Mouse (Mus musculus): ENCODE measurements around the gene Pex19. TPM values are rescaled to one million over a fixed set of nuclear protein-coding genes. Genes with fewer than 3 reads are reported as not detected.

Pex19 gene
- polyA plus RNA-seq, 1 experiment from 2014 or later: 156 TPM

GRCm38 (mm10) chr1:172143570-172143969 is 17.0 kb downstream of the Pex19 start:
- Histone ChIP-seq H3K9ac (replicated peaks; ENCODE audit: low read length) (no peak overlapping the region), H3K4me3 (replicated peaks; ENCODE audit: low read depth, low read length) (no peak overlapping the region), H3K4me2 (ENCODE audit: low read length) (no peak overlapping the region), H3K27ac (replicated peaks; ENCODE audit: low read depth, low read length) (no peak overlapping the region), H3K36me3 (ENCODE audit: control insufficient read depth, insufficient read depth, low read length) (no peaks in the 10 kb centered on the region), H3K9me3 (ENCODE audit: control insufficient read depth, low read length) (no peaks in the 10 kb centered on the region), H3K4me1 (ENCODE audit: control insufficient read depth, insufficient read depth, low read length) (peaks cover 3% of the 10 kb centered on the region; the same call in 1 of the 2 replicates), H3K27me3 (ENCODE audit: control insufficient read depth, insufficient read depth, low read length) (no peaks in the 10 kb centered on the region)
- DNase-seq (peak; percentile 78), ATAC-seq (ENCODE audit: low FRiP score, low TSS enrichment) (no peak)
- WGBS: 18% methylated on average over 1 of the region's 1 CpGs

DNA sequence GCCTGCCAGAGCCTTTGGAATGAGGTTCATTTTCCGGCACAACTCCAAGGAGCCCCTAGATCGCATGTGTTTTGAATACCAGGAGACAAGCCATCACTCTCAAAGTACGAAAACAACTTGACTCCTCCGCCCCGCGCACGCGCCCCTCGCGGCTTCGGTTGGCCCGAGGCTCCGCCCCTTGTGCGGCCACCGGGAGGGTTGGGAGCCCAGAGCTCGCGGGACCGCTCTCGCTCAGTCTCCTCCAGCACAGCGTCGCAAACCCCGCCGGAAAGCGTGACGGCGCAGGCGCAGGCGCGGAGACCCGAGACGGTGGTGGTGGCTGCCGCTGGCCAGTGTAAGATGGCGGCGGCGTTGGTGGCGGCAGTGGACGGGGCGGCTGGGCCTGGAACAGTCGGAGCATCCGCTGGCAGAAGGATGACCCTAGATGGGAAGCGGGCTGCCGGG is 21.3 kb downstream of the Pex19 start, which contains the start of gene Dcaf8:
Gene Dcaf8, plus strand, starts transcription at position 250 of the 444 bp plus-strand sequence.
- H3K9ac ChIP-seq (replicated peaks; ENCODE audit: low read length): peak within 1 kb of the TSS; percentile 99
- peak; percentile 99 for ATAC-seq (ENCODE audit: low FRiP score, low TSS enrichment)
- H3K27me3 ChIP-seq (ENCODE audit: control insufficient read depth, insufficient read depth, low read length): no peaks in the 10 kb centered on the region
- WGBS: under 1% methylated on average over 39 of the region's 42 CpGs
- H3K4me2 ChIP-seq (ENCODE audit: low read length): peak within 1 kb of the TSS; percentile 56
- peaks cover 8% of the 10 kb centered on the region for H3K36me3 ChIP-seq (ENCODE audit: control insufficient read depth, insufficient read depth, low read length)
- peak within 1 kb of the TSS; percentile 96 for H3K4me3 ChIP-seq (replicated peaks; ENCODE audit: low read depth, low read length)
- no peaks in the 10 kb centered on the region for H3K9me3 ChIP-seq (ENCODE audit: control insufficient read depth, low read length)
- peak within 1 kb of the TSS; percentile 95 for H3K27ac ChIP-seq (replicated peaks; ENCODE audit: low read depth, low read length)
- H3K4me1 ChIP-seq (ENCODE audit: control insufficient read depth, insufficient read depth, low read length): peaks cover 14% of the 10 kb centered on the region
- DNase-seq: peak; percentile 98

DNA sequence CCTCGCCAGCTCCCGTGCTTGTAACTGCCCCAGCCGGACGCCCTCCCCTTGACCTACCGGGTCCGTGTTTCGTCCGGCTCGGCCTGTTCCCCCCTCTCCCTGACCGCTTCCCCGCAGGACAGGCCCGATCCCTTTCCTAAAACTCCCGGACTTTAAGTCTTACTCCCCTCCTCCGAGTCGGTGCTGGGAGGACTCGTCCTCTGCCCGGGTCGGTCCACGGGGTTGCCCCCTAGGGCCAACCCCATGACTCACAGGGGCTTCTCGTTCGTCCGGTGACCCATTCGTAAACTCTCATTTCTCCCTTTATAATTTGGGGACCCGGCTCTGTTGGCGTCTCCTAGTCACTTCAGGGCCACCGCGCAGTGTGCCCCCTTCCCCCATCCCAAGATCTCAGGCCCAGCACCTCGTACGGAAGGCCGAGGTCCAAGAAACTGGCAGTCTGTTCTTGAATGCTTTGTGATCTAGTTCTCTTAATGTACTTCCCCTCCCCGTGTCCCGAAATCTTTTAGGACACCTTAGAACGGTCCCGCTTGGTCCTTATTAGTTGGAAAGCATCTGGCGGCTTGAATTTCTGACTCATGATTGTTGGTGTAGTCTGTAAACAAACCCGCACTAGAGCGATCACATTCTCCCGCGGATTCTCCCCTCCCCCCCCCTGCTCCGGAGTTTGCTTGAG is 21.9 kb downstream of the Pex19 start:
- DNase-seq (peak; percentile 61), ATAC-seq (ENCODE audit: low FRiP score, low TSS enrichment) (peak; percentile 69)
- peak overlapping the region; percentile 95 for H3K27ac ChIP-seq (replicated peaks; ENCODE audit: low read depth, low read length)
- peak overlapping the region; percentile 56 for H3K4me2 ChIP-seq (ENCODE audit: low read length)
- peak overlapping the region; percentile 99 for H3K9ac ChIP-seq (replicated peaks; ENCODE audit: low read length)
- H3K4me3 ChIP-seq (replicated peaks; ENCODE audit: low read depth, low read length): peak overlapping the region; percentile 96
- WGBS: under 1% methylated on average over 38 of the region's 40 CpGs
- peaks cover 14% of the 10 kb centered on the region for H3K4me1 ChIP-seq (ENCODE audit: control insufficient read depth, insufficient read depth, low read length)
- no peaks in the 10 kb centered on the region for H3K27me3 ChIP-seq (ENCODE audit: control insufficient read depth, insufficient read depth, low read length)
- H3K36me3 ChIP-seq (ENCODE audit: control insufficient read depth, insufficient read depth, low read length): peaks cover 14% of the 10 kb centered on the region
- H3K9me3 ChIP-seq (ENCODE audit: control insufficient read depth, low read length): no peaks in the 10 kb centered on the region

- no peaks in the 10 kb centered on the region for H3K9me3 ChIP-seq (ENCODE audit: control insufficient read depth, low read length)
These were observed 22.6 kb downstream of the Pex19 start for GRCm38 (mm10) chr1:172148955-172149815.

DNA sequence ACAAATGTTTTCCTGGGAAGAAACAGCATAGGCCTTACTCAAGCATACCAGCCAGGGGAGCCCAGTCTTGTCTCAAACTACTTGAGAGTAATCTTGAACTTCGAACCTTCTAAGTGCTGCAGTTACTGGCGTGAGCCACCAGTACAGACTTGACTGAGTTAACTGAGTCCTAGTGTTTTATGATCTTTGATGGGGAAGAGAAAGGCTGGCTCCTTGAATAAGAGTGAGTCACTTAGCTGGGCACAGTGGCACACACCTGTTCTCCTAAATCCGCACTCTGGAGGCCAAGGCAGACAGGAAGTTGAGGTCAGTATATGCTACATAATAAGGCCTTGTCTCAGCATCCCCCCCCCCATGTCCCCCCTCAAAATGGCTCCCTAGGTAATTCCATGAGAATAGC is 28.0 kb downstream of the Pex19 start:
- H3K4me1 ChIP-seq (ENCODE audit: control insufficient read depth, insufficient read depth, low read length): peaks cover 6% of the 10 kb centered on the region; the same call in 1 of the 2 replicates
- no peak overlapping the region for H3K4me3 ChIP-seq (replicated peaks; ENCODE audit: low read depth, low read length)
- H3K27ac ChIP-seq (replicated peaks; ENCODE audit: low read depth, low read length): no peak overlapping the region
- no peak overlapping the region for H3K9ac ChIP-seq (replicated peaks; ENCODE audit: low read length)
- H3K4me2 ChIP-seq (ENCODE audit: low read length): no peak overlapping the region
- no peak for ATAC-seq (ENCODE audit: low FRiP score, low TSS enrichment)
- H3K9me3 ChIP-seq (ENCODE audit: control insufficient read depth, low read length): no peaks in the 10 kb centered on the region
- H3K36me3 ChIP-seq (ENCODE audit: control insufficient read depth, insufficient read depth, low read length): peaks cover 42% of the 10 kb centered on the region
- DNase-seq: no peak
- H3K27me3 ChIP-seq (ENCODE audit: control insufficient read depth, insufficient read depth, low read length): no peaks in the 10 kb centered on the region
- 96% methylated on average over 3 of the region's 3 CpGs for WGBS

More at GRCm38 (mm10) chr1:172148955-172149815, 22.6 kb downstream of the Pex19 start:
- no peak for ATAC-seq (ENCODE audit: low FRiP score, low TSS enrichment)
- peak; percentile 17 for DNase-seq
- WGBS: 17% methylated on average over 19 of the region's 19 CpGs
- peak overlapping the region; percentile 99 for H3K9ac ChIP-seq (replicated peaks; ENCODE audit: low read length)
- peak overlapping the region; percentile 56 for H3K4me2 ChIP-seq (ENCODE audit: low read length)
- H3K4me3 ChIP-seq (replicated peaks; ENCODE audit: low read depth, low read length): peak overlapping the region; percentile 96
- H3K4me1 ChIP-seq (ENCODE audit: control insufficient read depth, insufficient read depth, low read length): peaks cover 14% of the 10 kb centered on the region
- H3K27ac ChIP-seq (replicated peaks; ENCODE audit: low read depth, low read length): peak overlapping the region; percentile 95; the same call in 1 of the 2 replicates
- H3K36me3 ChIP-seq (ENCODE audit: control insufficient read depth, insufficient read depth, low read length): peaks cover 21% of the 10 kb centered on the region
- no peaks in the 10 kb centered on the region for H3K27me3 ChIP-seq (ENCODE audit: control insufficient read depth, insufficient read depth, low read length)

DNA sequence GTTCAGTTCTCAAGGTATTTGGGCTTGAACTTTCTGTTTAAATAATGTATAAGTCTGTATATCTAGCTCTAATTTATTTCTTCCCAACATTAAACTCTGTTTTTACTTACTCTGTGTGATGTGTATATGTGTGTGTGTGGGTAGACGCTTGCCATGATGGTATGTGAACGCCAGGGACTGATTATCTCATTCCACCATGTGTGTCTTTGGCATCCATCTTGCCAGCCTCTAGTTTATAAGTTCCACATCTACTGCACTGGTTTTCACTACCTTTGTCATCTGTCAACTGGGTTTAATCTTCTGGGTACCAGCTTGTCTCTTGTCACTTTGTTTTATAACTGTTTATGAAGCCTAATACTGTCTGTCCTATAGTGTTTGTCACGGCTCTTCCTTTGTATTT is 29.0 kb downstream of the Pex19 start:
- Histone ChIP-seq H3K4me2 (ENCODE audit: low read length) (no peak overlapping the region), H3K36me3 (ENCODE audit: control insufficient read depth, insufficient read depth, low read length) (peaks cover 42% of the 10 kb centered on the region), H3K27ac (replicated peaks; ENCODE audit: low read depth, low read length) (no peak overlapping the region), H3K9ac (replicated peaks; ENCODE audit: low read length) (no peak overlapping the region), H3K9me3 (ENCODE audit: control insufficient read depth, low read length) (no peaks in the 10 kb centered on the region), H3K4me3 (replicated peaks; ENCODE audit: low read depth, low read length) (no peak overlapping the region), H3K27me3 (ENCODE audit: control insufficient read depth, insufficient read depth, low read length) (no peaks in the 10 kb centered on the region), H3K4me1 (ENCODE audit: control insufficient read depth, insufficient read depth, low read length) (no peaks in the 10 kb centered on the region)
- ATAC-seq (ENCODE audit: low FRiP score, low TSS enrichment) (no peak), DNase-seq (no peak)
- WGBS: 97% methylated on average over 3 of the region's 3 CpGs

DNA sequence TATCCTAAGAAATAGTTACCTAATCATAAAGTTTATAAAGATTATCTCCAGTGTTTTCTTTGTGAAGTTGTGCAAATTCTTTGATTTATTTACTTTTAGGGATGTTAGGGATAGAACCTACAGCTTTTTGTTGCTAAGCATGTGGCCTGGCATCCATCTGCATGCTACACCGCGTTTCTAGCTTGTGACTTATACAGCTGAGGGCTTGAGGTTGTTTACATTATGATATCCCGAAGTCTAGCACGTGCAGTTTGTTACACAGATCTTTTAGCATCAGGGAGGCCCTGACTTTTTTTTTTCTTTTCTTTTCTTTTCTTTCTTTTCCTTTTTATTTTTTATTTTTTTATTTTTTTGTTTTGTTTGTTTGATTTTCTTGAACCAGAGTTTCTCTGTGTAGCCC is 33.4 kb downstream of the Pex19 start:
- no peaks in the 10 kb centered on the region for H3K27me3 ChIP-seq (ENCODE audit: control insufficient read depth, insufficient read depth, low read length)
- H3K4me2 ChIP-seq (ENCODE audit: low read length): no peak overlapping the region
- H3K9me3 ChIP-seq (ENCODE audit: control insufficient read depth, low read length): no peaks in the 10 kb centered on the region
- no peak for DNase-seq
- no peak overlapping the region for H3K4me3 ChIP-seq (replicated peaks; ENCODE audit: low read depth, low read length)
- no peak overlapping the region for H3K27ac ChIP-seq (replicated peaks; ENCODE audit: low read depth, low read length)
- 80% methylated on average over 4 of the region's 4 CpGs for WGBS
- H3K4me1 ChIP-seq (ENCODE audit: control insufficient read depth, insufficient read depth, low read length): no peaks in the 10 kb centered on the region
- no peak for ATAC-seq (ENCODE audit: low FRiP score, low TSS enrichment)
- H3K36me3 ChIP-seq (ENCODE audit: control insufficient read depth, insufficient read depth, low read length): peaks cover 20% of the 10 kb centered on the region
- H3K9ac ChIP-seq (replicated peaks; ENCODE audit: low read length): no peak overlapping the region

GRCm38 (mm10) chr1:172160508-172160907 is 34.0 kb downstream of the Pex19 start:
- Histone ChIP-seq H3K36me3 (ENCODE audit: control insufficient read depth, insufficient read depth, low read length) (peaks cover 21% of the 10 kb centered on the region), H3K9ac (replicated peaks; ENCODE audit: low read length) (no peak overlapping the region), H3K4me1 (ENCODE audit: control insufficient read depth, insufficient read depth, low read length) (no peaks in the 10 kb centered on the region), H3K4me3 (replicated peaks; ENCODE audit: low read depth, low read length) (no peak overlapping the region), H3K9me3 (ENCODE audit: control insufficient read depth, low read length) (no peaks in the 10 kb centered on the region), H3K27ac (replicated peaks; ENCODE audit: low read depth, low read length) (no peak overlapping the region), H3K27me3 (ENCODE audit: control insufficient read depth, insufficient read depth, low read length) (no peaks in the 10 kb centered on the region), H3K4me2 (ENCODE audit: low read length) (no peak overlapping the region)
- DNase-seq (no peak), ATAC-seq (ENCODE audit: low FRiP score, low TSS enrichment) (no peak)
